Mouse (Mus musculus) myocyte (in vitro differentiated cells): ENCODE measurements around the gene Zc3hav1l.

Source experiments
- CEBPB ChIP-seq: IDR thresholded peaks from 2 replicates; pipeline ENCODE4 v1.6.1; 2011; ENCODE audit warnings: mild to moderate bottlenecking, moderate library complexity; ENCODE audit not compliant: poor library complexity, insufficient read depth, severe bottlenecking
- E2F4 ChIP-seq: IDR thresholded peaks from one replicate; pipeline ENCODE4 v1.6.1; 2011; ENCODE audit warnings: mild to moderate bottlenecking, control low read depth, moderate library complexity; ENCODE audit not compliant: insufficient read depth
- MAX ChIP-seq: IDR thresholded peaks from one replicate; pipeline ENCODE4 v1.6.1; 2011; ENCODE audit warnings: low read depth, mild to moderate bottlenecking, control low read depth
- MYOD1 ChIP-seq, 3 experiments: IDR thresholded peaks; one replicate each; pipeline ENCODE4 v1.6.1; 2011; ENCODE audit warnings: control low read depth in 2 of 3, low read depth in 2 of 3, mild to moderate bottlenecking in 2 of 3, moderate library complexity in 1 of 3; ENCODE audit not compliant: insufficient read length in 2 of 3, control insufficient read depth in 1 of 3
- MYOG ChIP-seq, 3 experiments: IDR thresholded peaks; one replicate each; pipeline ENCODE4 v1.6.1; 2011; ENCODE audit warnings: control low read depth in 2 of 3, low read depth in 2 of 3, mild to moderate bottlenecking in 2 of 3; ENCODE audit not compliant: insufficient read length in 2 of 3, control insufficient read depth in 1 of 3, insufficient read depth in 1 of 3
- POLR2A ChIP-seq: IDR thresholded peaks from one replicate; pipeline ENCODE4 v1.6.1; 2011; ENCODE audit warnings: low read depth, mild to moderate bottlenecking, control low read depth, moderate library complexity; ENCODE audit not compliant: insufficient read length
- POLR2AphosphoS2 ChIP-seq: IDR thresholded peaks from one replicate; pipeline ENCODE4 v1.6.1; 2011; ENCODE audit warnings: low read depth, control low read depth; ENCODE audit not compliant: insufficient read length
- TCF12 ChIP-seq: IDR thresholded peaks from one replicate; pipeline ENCODE4 v1.6.1; 2011; ENCODE audit warnings: mild to moderate bottlenecking, control low read depth; ENCODE audit not compliant: poor library complexity, insufficient read depth, severe bottlenecking
- USF1 ChIP-seq: IDR thresholded peaks from one replicate; pipeline ENCODE4 v1.6.1; 2011; ENCODE audit warnings: low read depth, mild to moderate bottlenecking, control low read depth, moderate library complexity

DNA sequence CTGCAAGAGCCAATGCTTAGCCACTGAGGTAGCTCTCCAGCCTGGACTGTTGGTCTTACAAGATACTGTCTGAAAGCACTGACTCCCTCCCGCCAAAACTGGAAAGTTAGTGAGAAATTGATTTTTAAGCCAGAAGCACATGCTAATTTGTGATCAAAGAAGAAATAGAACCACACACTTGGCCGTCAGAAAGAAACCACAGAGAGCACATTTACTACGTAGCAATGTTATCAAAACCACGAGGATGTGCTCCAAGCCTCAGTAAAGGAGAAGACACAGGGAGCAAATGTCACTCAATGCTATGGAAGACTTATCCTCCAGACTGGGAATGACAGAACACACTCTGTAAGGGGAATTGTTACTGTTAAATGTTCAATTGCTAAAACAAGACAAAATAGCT lies 57.6 kb downstream of the Zc3hav1l start:
- TF ChIP-seq MYOD1 (IDR thresholded peaks at IDR 0.05; ENCODE audit: control insufficient read depth in 1 of 3, insufficient read length in 2 of 3, low read depth in 2 of 3) = no peak
- TF ChIP-seq POLR2A = no peak
- TF ChIP-seq USF1 = no peak
- no peak for TF ChIP-seq E2F4
- no peak for TF ChIP-seq MYOG (IDR thresholded peaks at IDR 0.05; ENCODE audit: control insufficient read depth in 1 of 3, insufficient read depth in 1 of 3, insufficient read length in 2 of 3, low read depth in 2 of 3)
- TF ChIP-seq TCF12 = no peak
- TF ChIP-seq POLR2AphosphoS2 = no peak
- no peak for TF ChIP-seq CEBPB
- no peak for TF ChIP-seq MAX
